Mouse (Mus musculus) common myeloid progenitor, adult 5-6 weeks (primary cell): ENCODE data around the gene H3f3a. TPM values are rescaled to one million over a fixed set of nuclear protein-coding genes. Genes with fewer than 3 reads are reported as not detected.

Experiments used
- ATAC-seq: replicated peaks from 2 replicates; pipeline ENCODE4 v1.8.0; 2016; ENCODE audit warnings: low read depth, mild to moderate bottlenecking, moderate TSS enrichment, inconsistent platforms; ENCODE audit not compliant: poor library complexity, severe bottlenecking
- total RNA-seq: library from RNA; stranded (forward); fragments of 200-1000, 187-1606 nt; gene quantifications from 2 replicates; pipeline ENCODE4 v1.2.3, GENCODE M21; 2017

Gene H3f3a
- total RNA-seq, 1 experiment from 2014 or later: 1,892 TPM

GRCm38 (mm10) chr1:180766557-180766956 lies 47.2 kb downstream of the H3f3a start:
- peak; percentile 13; the same call in 1 of the 2 replicates for ATAC-seq

GRCm38 (mm10) chr1:180765393-180765792 lies 48.4 kb downstream of the H3f3a start:
- no peak for ATAC-seq

GRCm38 (mm10) chr1:180763828-180764227 lies 49.9 kb downstream of the H3f3a start:
- ATAC-seq: peak; percentile 69

- ATAC-seq: no peak
Measured at GRCm38 (mm10) chr1:180763307-180763706, 50.4 kb downstream of the H3f3a start.

GRCm38 (mm10) chr1:180762679-180763078 lies 51.1 kb downstream of the H3f3a start:
- peak; percentile 43 for ATAC-seq

- ATAC-seq: no peak
Measured at GRCm38 (mm10) chr1:180762180-180762579, 51.6 kb downstream of the H3f3a start.

- ATAC-seq: 0 out of 2 replicates have a peak, but pooled peaks have one; percentile 6
Measured at GRCm38 (mm10) chr1:180757956-180758520, 55.7 kb downstream of the H3f3a start.

GRCm38 (mm10) chr1:180757252-180757955 lies 56.3 kb downstream of the H3f3a start:
- ATAC-seq: no peak

GRCm38 (mm10) chr1:180756711-180757110 lies 57.0 kb downstream of the H3f3a start:
- no peak for ATAC-seq

GRCm38 (mm10) chr1:180754376-180754775 lies 59.4 kb downstream of the H3f3a start:
- ATAC-seq: no peak

GRCm38 (mm10) chr1:180752115-180752514 lies 61.6 kb downstream of the H3f3a start:
- ATAC-seq: no peak

Other genes starting within 250 kb of the H3f3a start
- gene Parp1, start 245.0 kb downstream of the H3f3a start, total RNA-seq: 215 and 222 TPM in 2 replicates
- 38.8 and 54.7 TPM in 2 replicates for gene Lin9, start 172.8 kb downstream of the H3f3a start, total RNA-seq
- gene Mixl1, start 116.9 kb downstream of the H3f3a start, total RNA-seq: not detected in 2 replicates
- 38.8 and 39.6 TPM in 2 replicates for gene Acbd3, start 87.9 kb downstream of the H3f3a start, total RNA-seq
- gene Sde2, start 37.2 kb upstream of the H3f3a start, total RNA-seq: 42.4 and 47.0 TPM in 2 replicates
- gene Lefty2, start 79.2 kb upstream of the H3f3a start, total RNA-seq: not detected in 2 replicates
- 20.5 and 30.5 TPM in 2 replicates for gene Pycr2, start 90.3 kb upstream of the H3f3a start, total RNA-seq
- gene Lefty1, start 121.1 kb upstream of the H3f3a start, total RNA-seq: 0.82 and 3.3 TPM in 2 replicates
- gene Tmem63a, start 128.4 kb upstream of the H3f3a start, total RNA-seq: 9.7 and 11.6 TPM in 2 replicates
- 1.1 TPM in 1 of 2 replicates, not detected in the other for gene Ephx1, start 207.0 kb upstream of the H3f3a start, total RNA-seq
- gene 9130409I23Rik, start 237.3 kb upstream of the H3f3a start, total RNA-seq: not detected in 2 replicates